Mouse (Mus musculus): ENCODE results near the gene Ropn1l. TPM values are rescaled to one million over a fixed set of nuclear protein-coding genes. Genes with fewer than 3 reads are reported as not detected.
A peak's percentile ranks its signal among the peaks of the same experiment; 100 is the strongest.

Ropn1l gene
- total and polyA plus RNA-seq, 3 experiments = 0.96 to 1.7 TPM; not detected in 1

DNA sequence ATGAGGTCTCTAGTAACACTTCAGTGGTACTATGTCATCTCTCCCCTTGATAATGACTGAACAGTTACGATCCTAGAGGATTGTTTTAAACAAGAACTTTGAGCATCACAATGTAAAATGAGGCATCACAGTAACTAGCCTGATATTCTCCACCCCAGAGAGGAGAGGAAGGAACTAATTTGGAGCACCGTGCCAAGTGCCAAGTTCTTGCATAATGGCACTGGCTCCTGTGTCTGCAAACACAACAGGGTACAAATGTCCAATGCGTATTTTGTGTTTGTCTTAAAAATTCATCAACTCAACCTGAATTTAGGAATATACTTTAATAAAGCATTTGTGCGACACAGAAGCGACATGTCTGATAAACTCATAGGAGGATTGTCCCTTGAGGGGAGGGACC is 2.8 kb upstream of the Ropn1l start:
- peaks cover 12 to 18% of the 10 kb centered on the region in 2 experiments for H3K36me3 ChIP-seq (ENCODE audit: control insufficient read depth in 1 of 2, insufficient read depth in 2 of 2, low read length in 2 of 2)
- H3K4me3 ChIP-seq (ENCODE audit: control insufficient read depth in 1 of 2, insufficient read depth in 1 of 2, low read depth in 2 of 2, low read length in 2 of 2) = no peak overlapping the region
- no peaks in the 10 kb centered on the region for H3K9me3 ChIP-seq (replicated peaks; ENCODE audit: insufficient read depth, low read length)
- H3K27ac ChIP-seq (ENCODE audit: control insufficient read depth, low read depth, low read length) = no peak overlapping the region
- no peak for DNase-seq (ENCODE audit: low read depth, low spot score)
- H3K27me3 ChIP-seq (ENCODE audit: control insufficient read depth in 1 of 2, insufficient read depth in 2 of 2, low read length in 2 of 2) = no peaks in the 10 kb centered on the region
- peaks cover 9 to 15% of the 10 kb centered on the region in 2 experiments for H3K4me1 ChIP-seq (ENCODE audit: control insufficient read depth in 1 of 2, insufficient read depth in 2 of 2, low read length in 2 of 2)
- TF ChIP-seq ZKSCAN1 (IDR thresholded peaks at IDR 0.05; ENCODE audit: low read depth, low read length) = no peak
- H3K79me2 ChIP-seq (ENCODE audit: control insufficient read depth, insufficient read depth, low read length, poor library complexity) = no peaks in the 10 kb centered on the region; the same call in 1 of the 2 replicates
- no peak overlapping the region for H3K9ac ChIP-seq (ENCODE audit: control insufficient read depth, low read depth, low read length, poor library complexity, severe bottlenecking)

DNA sequence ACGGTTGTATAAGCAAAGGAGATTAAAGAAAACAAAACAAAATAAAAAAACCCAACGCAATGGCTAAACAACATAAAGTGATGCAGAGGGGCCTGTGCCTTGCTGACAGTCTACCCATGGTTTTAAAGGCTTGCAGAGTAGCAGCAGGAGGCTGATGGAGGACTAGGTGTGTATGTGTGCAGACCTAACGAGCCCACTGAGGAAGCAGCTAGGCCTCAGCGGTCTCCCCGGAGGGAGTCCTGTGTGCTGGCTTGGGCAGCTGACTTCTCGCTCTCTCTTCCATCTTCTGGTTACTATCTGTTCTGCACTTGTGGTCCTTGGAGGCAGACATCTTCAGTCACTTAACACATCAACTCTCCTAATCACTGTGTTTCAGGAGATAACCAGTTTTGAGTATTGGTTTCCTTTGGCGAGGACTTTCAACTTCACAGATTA is 1.3 kb upstream of the Ropn1l start:
- Histone ChIP-seq H3K27me3 (ENCODE audit: control insufficient read depth in 1 of 2, insufficient read depth in 2 of 2, low read length in 2 of 2) (no peaks in the 10 kb centered on the region), H3K27ac (ENCODE audit: control insufficient read depth, low read depth, low read length) (peak overlapping the region; percentile 46), H3K9me3 (replicated peaks; ENCODE audit: insufficient read depth, low read length) (no peaks in the 10 kb centered on the region), H3K4me1 (ENCODE audit: control insufficient read depth in 1 of 2, insufficient read depth in 2 of 2, low read length in 2 of 2) (peaks cover 9 to 22% of the 10 kb centered on the region in 2 experiments), H3K36me3 (ENCODE audit: control insufficient read depth in 1 of 2, insufficient read depth in 2 of 2, low read length in 2 of 2) (peaks cover 0 to 25% of the 10 kb centered on the region in 2 experiments; a peak in 2 of 4 replicates), H3K9ac (ENCODE audit: control insufficient read depth, low read depth, low read length, poor library complexity, severe bottlenecking) (0 out of 2 replicates have a peak overlapping the region, but pooled peaks have one; percentile 12), H3K4me3 (ENCODE audit: control insufficient read depth in 1 of 2, insufficient read depth in 1 of 2, low read depth in 2 of 2, low read length in 2 of 2) (no peak overlapping the region), H3K79me2 (ENCODE audit: control insufficient read depth, insufficient read depth, low read length, poor library complexity) (no peaks in the 10 kb centered on the region; the same call in 1 of the 2 replicates)
- DNase-seq (ENCODE audit: low read depth, low spot score) = peak; percentile 59
- TF ChIP-seq ZKSCAN1 (IDR thresholded peaks at IDR 0.05; ENCODE audit: low read depth, low read length) (no peak), POLR2AphosphoS2 (IDR thresholded peaks at IDR 0.05; ENCODE audit: low read length) (peak; percentile 61; the same call in 1 of the 2 replicates), SMC3 (IDR thresholded peaks at IDR 0.05; ENCODE audit: low read depth, low read length) (peak; percentile 3; the same call in 1 of the 2 replicates)

DNA sequence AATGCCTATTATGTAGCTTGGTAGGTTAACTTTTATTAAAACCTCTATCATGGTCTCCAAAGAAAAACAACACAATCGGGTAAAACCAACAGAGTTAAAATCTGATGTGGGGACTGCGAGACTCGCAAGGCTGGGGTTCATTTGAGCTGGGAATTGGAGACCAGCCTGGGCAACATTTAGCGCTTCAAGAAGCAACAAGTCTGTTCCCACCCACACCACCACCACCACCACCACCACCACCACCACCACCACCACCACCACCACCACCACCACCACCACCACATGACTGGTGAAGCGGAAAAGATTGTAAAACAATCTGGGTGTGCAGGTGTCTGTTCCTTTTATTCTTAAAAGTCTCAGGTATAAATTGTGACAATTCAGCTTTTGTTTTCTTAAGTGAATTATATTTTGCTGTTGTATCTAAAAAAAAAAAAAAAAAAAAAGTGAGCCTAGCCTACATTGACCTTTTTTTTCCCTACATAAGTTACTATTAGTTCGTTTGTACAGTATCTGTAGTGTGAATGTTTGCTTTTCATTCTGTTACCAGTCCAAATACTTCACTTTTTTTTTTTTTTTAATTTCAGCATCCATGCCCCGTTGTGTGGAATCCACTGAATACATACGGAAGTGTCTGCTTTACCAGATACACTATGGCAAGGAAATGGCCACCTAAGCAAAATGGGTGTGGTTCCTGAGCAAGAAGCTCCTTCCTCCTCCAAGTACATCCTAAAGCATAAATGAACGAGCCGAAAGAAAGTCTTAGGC is 741 bp upstream of the Ropn1l start:
- Histone ChIP-seq H3K4me1 (ENCODE audit: control insufficient read depth in 1 of 2, insufficient read depth in 2 of 2, low read length in 2 of 2) (peaks cover 9 to 28% of the 10 kb centered on the region in 2 experiments), H3K27ac (ENCODE audit: control insufficient read depth, low read depth, low read length) (peak overlapping the region; percentile 71), H3K36me3 (ENCODE audit: control insufficient read depth in 1 of 2, insufficient read depth in 2 of 2, low read length in 2 of 2) (peaks cover 0 to 25% of the 10 kb centered on the region in 2 experiments; a peak in 2 of 4 replicates), H3K9me3 (replicated peaks; ENCODE audit: insufficient read depth, low read length) (no peaks in the 10 kb centered on the region), H3K9ac (ENCODE audit: control insufficient read depth, low read depth, low read length, poor library complexity, severe bottlenecking) (peak overlapping the region; percentile 80), H3K4me3 (ENCODE audit: control insufficient read depth in 1 of 2, insufficient read depth in 1 of 2, low read depth in 2 of 2, low read length in 2 of 2) (peak overlapping the region in 1 of 2 experiments; percentile 65; a peak in 2 of 4 replicates), H3K27me3 (ENCODE audit: control insufficient read depth in 1 of 2, insufficient read depth in 2 of 2, low read length in 2 of 2) (no peaks in the 10 kb centered on the region), H3K79me2 (ENCODE audit: control insufficient read depth, insufficient read depth, low read length, poor library complexity) (no peaks in the 10 kb centered on the region; the same call in 1 of the 2 replicates)
- peak; percentile 79 for DNase-seq (ENCODE audit: low read depth, low spot score)
- TF ChIP-seq POLR2A (IDR thresholded peaks at IDR 0.05; ENCODE audit: control insufficient read depth in 1 of 2, insufficient read depth in 1 of 2, low read depth in 1 of 2, low read length in 2 of 2, poor library complexity in 1 of 2) (no peak), BHLHE40 (IDR thresholded peaks at IDR 0.05; ENCODE audit: borderline replicate concordance, low read depth, low read length) (no peak), RCOR1 (IDR thresholded peaks at IDR 0.05; ENCODE audit: low read depth, low read length) (peak; percentile 47; the same call in 1 of the 2 replicates), ELF1 (IDR thresholded peaks at IDR 0.05; ENCODE audit: low read depth, low read length) (peak; percentile 62; the same call in 1 of the 2 replicates), USF2 (IDR thresholded peaks at IDR 0.05; ENCODE audit: borderline replicate concordance in 1 of 2, insufficient read depth in 1 of 2, low read depth in 1 of 2, low read length in 2 of 2) (no peak), MXI1 (IDR thresholded peaks at IDR 0.05; ENCODE audit: low read depth, low read length) (no peak), HCFC1 (IDR thresholded peaks at IDR 0.05; ENCODE audit: low read depth, low read length) (peak; percentile 53), EP300 (IDR thresholded peaks at IDR 0.05; ENCODE audit: low read depth in 1 of 2, low read length in 2 of 2) (peak; percentile 38 to 39; a peak in 1 of 4 replicates), ZNF384 (IDR thresholded peaks at IDR 0.05; ENCODE audit: low read depth, low read length) (peak; percentile 90), KAT2A (conservative IDR thresholded peaks at IDR 0.05; ENCODE audit: low read depth, low read length) (no peak), MAFK (IDR thresholded peaks at IDR 0.05; ENCODE audit: borderline replicate concordance, low read depth, low read length) (peak; percentile 68; the same call in 1 of the 2 replicates), SIN3A (IDR thresholded peaks at IDR 0.05; ENCODE audit: low read length) (peak; percentile 50; the same call in 1 of the 2 replicates), ZKSCAN1 (IDR thresholded peaks at IDR 0.05; ENCODE audit: low read depth, low read length) (0 out of 2 replicates have a peak, but pooled peaks have one; percentile 27), ZC3H11A (IDR thresholded peaks at IDR 0.05; ENCODE audit: low read depth, low read length) (no peak), MAZ (IDR thresholded peaks at IDR 0.05; ENCODE audit: low read depth, low read length) (no peak)

All from MEL (cell line).